Mouse (Mus musculus) urinary bladder, adult 2 months (tissue): ENCODE data around the gene Ceacam20. TPM values are rescaled to one million over a fixed set of nuclear protein-coding genes. Genes with fewer than 3 reads are reported as not detected.
"Not testable (repeated sequence)": the region's sequence is repeated elsewhere in the genome, so short reads cannot be mapped to it uniquely, and the experiment has no call there.

Source experiments
- DNase-seq: peaks from one replicate; pipeline ENCODE4 v3.0.0; 2022; ENCODE audit warnings: low spot score
- polyA plus RNA-seq: library from polyadenylated mRNA; depleted of rRNA; stranded (reverse); fragments of >200 nt; gene quantifications from 2 replicates; pipeline ENCODE4 v1.2.3, GENCODE M21; 2012; rRNA removed

Ceacam20 gene
- polyA plus RNA-seq, 1 experiment: not detected

DNA sequence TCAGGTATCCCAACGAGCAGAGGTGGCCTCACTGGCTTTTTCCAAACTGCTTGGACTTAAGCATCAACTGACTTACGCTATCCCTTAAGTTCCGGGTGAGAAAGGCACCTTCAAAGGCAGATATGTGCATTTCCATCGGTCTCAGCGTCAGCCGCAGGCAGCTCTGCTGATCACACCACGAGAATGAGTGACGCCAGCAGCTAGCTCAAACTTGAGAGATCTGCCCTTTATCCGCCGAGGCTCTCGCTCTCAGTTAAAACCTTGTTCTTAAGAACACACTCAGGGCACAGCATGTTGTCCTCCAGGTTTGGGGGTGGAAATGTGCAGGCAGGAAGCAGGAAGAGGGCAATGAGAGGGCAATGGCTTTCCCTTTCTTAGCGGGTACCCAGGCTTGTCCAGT, 16.3 kb upstream of the Ceacam20 start:
- no peak for DNase-seq

DNA sequence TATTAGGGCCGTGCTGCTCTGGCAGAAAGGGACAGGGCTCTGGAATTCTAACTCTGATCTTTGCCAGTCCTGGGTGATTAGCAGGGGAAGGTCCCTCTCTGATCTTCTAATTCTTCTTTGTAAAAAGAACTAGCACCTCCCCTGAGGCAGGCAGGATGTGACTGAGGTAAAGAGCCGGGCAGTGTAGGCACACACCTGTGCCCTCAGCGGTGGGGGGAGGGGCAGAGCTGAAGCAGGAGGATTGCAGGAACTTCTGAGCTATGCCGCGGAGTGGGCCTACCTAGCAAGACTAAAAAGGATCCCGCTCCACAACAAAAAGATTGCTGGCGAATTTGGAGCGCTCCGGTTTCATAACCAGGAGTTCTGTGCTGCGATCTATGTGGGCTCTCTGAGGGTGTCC, 15.2 kb upstream of the Ceacam20 start:
- no peak for DNase-seq

DNA sequence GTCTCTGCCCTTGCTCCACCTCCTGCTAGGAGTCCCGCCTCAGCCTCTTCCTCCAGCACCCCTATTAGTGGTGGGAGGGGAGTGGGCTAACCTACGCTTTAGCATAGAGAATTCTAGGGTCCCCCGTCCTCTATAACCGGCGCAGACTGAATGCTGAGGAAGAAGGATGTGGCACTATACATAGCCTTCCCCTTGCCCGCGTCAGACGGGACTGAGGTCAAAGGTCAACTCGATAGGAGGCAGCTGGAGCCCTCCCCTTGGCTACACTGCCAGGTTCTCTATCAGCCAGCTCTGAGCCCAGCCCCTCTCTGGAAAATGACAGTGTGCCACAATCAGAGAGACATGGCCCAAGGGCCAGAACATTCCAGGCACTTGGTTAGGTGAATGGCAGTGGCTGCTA, 14.6 kb upstream of the Ceacam20 start, which contains the start of gene Igsf23:
Gene Igsf23, minus strand, starts transcription at position 168 of the 400 bp plus-strand sequence.
- no peak for DNase-seq

- no peak for DNase-seq
These were observed 12.8 kb upstream of the Ceacam20 start for GRCm38 (mm10) chr7:19952320-19952986.

- no peak for DNase-seq
These were observed 12.2 kb upstream of the Ceacam20 start for GRCm38 (mm10) chr7:19953054-19953453.

GRCm38 (mm10) chr7:19955861-19956260, 9.4 kb upstream of the Ceacam20 start:
- DNase-seq: no peak

- peak; percentile 63 for DNase-seq
These were observed 8.9 kb upstream of the Ceacam20 start for GRCm38 (mm10) chr7:19956341-19956781.

GRCm38 (mm10) chr7:19962423-19962822, 2.8 kb upstream of the Ceacam20 start:
- no peak for DNase-seq

- DNase-seq: no peak
These were observed 3.9 kb downstream of the Ceacam20 start for GRCm38 (mm10) chr7:19969106-19969505.

DNA sequence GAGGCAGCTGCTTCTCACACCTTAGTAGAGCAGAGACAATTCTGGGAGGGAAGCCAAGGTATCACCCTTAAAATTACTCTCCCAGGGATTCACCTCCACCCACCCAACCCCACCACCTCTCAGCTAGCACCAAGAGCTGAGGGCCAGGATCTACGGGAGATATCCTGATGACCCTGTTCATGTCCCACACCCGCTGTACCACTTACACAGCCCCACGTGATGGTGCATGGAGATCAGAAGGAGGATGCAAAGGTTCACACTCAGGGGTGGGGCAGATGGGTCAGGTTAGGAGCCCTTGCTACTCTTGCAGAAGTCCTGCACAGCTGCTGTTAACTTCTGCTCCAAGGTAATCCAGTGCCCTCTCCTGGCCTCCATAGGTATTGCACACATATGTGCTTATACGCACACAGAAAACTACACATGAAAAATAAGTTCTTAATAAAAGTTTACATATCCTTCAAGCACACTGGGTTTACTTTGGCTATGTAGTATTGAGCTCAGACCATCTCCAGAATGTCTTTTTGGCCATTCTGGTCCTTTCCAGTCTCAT, 4.4 kb downstream of the Ceacam20 start:
- no peak for DNase-seq

DNA sequence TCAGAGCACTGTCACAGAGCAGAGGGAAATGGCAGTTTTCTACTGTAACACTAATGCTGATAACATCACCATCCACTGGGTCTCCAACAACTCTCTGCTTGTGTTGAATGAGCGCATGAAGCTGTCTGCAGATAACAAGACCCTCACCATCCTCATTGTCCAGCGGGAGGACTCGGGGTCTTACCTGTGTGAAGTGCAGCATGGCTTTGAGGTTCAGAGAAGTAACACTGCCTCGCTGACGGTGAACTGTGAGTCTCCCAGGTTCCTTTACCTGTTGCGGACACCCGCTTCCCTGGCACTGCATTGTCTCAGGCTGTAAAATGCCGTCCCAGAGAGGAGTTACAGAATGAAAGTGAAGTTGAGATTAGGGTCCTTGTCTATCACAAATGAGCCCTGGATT, 5.0 kb downstream of the Ceacam20 start:
- DNase-seq: no peak

- no peak for DNase-seq
These were observed 6.3 kb downstream of the Ceacam20 start for GRCm38 (mm10) chr7:19971516-19971915.

DNA sequence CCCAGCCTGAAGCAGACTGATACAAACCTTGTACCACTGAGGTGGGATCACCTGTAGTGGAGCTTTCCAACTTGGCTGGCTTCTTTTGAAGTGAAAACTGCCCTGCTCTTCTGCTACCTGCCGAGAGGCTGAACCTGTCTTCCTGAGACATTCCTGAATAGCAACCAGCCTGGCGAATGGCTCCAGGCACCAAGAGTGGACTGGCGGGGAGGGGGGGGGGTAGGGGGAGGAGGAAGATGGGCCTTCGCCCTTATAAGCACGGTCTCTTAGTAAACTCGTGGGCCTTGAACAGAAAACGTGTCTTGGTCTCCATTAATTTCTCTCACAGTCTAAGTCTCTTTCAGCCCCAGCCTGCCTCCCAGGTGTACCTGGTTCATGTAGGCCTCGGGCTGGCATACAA, 26.0 kb downstream of the Ceacam20 start, which contains the start of gene Nlrp9b:
Gene Nlrp9b, plus strand, starts transcription at position 301 of the 400 bp plus-strand sequence.
- not testable (repeated sequence) for DNase-seq

DNA sequence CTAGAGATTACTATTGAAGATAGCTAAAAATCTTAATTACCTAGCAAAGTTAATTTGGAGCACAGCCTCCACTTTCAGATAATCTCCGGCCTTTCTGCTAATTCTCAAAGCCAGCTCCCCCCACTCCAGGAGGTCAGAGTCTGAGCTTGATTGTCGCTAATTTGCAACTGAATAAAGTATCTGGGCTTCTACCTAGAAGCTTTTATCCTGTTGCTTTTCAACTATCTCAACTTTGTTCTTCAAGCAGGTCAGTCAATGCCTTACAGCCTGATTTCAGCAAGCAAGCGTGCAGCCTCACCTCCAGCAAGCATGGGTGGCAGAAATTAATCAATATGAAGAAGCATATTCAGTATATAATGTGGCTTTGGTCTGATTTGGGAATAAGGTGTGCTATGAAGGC, 31.5 kb downstream of the Ceacam20 start:
- DNase-seq: not testable (repeated sequence)

DNA sequence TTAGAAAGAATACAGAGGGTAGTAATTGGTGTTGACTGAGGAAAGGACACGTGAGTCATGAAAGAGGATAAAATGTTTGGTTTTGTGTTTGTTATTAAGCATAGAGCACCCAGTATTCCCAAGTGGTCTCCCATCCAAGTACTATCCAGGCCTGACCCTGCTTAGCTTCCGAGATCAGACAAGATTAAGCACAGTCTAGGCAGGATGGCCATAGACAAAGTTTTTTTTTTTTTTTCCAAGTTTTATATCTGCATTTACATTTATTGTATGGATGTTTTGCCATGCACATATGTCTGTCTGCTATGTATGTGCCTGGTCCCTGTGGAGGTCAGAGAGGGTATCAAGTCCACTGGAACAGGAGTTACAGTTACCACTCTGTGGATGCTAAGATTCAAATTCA, 44.8 kb downstream of the Ceacam20 start:
- DNase-seq: no peak

Other genes starting within 250 kb of the Ceacam20 start
- gene Tomm40, start 250.0 kb upstream of the Ceacam20 start, polyA plus RNA-seq: 50.6 and 62.6 TPM in 2 replicates
- 37.9 and 38.6 TPM in 2 replicates for gene Nectin2, start 214.9 kb upstream of the Ceacam20 start, polyA plus RNA-seq
- 171 and 177 TPM in 2 replicates for gene Bcam, start 194.4 kb upstream of the Ceacam20 start, polyA plus RNA-seq
- 25.6 and 37.5 TPM in 2 replicates for gene Cblc, start 168.6 kb upstream of the Ceacam20 start, polyA plus RNA-seq
- 10.8 and 10.9 TPM in 2 replicates for gene Bcl3, start 142.6 kb upstream of the Ceacam20 start, polyA plus RNA-seq
- gene Gm19345, start 113.4 kb upstream of the Ceacam20 start, polyA plus RNA-seq: 0.08 and 0.15 TPM in 2 replicates
- 0.12 TPM in 1 of 2 replicates, not detected in the other for gene Ceacam16, start 104.1 kb upstream of the Ceacam20 start, polyA plus RNA-seq
- gene Ceacam19, start 77.4 kb upstream of the Ceacam20 start, polyA plus RNA-seq: 0.72 and 0.81 TPM in 2 replicates
- 15.2 and 16.8 TPM in 2 replicates for gene Pvr, start 44.3 kb upstream of the Ceacam20 start, polyA plus RNA-seq
- gene Igsf23, start 14.7 kb upstream of the Ceacam20 start, polyA plus RNA-seq: 0.10 and 0.19 TPM in 2 replicates
- gene Nlrp9b, start 26.1 kb downstream of the Ceacam20 start, polyA plus RNA-seq: not detected in 2 replicates
- not detected in 2 replicates for gene Vmn1r91, start 134.3 kb downstream of the Ceacam20 start, polyA plus RNA-seq
- not detected in 2 replicates for gene Gm16442, start 157.2 kb downstream of the Ceacam20 start, polyA plus RNA-seq
- not detected in 2 replicates for gene Vmn1r93, start 173.7 kb downstream of the Ceacam20 start, polyA plus RNA-seq
- gene Vmn1r94, start 203.0 kb downstream of the Ceacam20 start, polyA plus RNA-seq: not detected in 2 replicates
- not detected in 2 replicates for gene Vmn1r95, start 228.3 kb downstream of the Ceacam20 start, polyA plus RNA-seq
- not detected in 2 replicates for gene Gm6164, start 240.2 kb downstream of the Ceacam20 start, polyA plus RNA-seq